Mouse (Mus musculus): Measurements from ENCODE around the gene Zfr.
A peak's percentile ranks its signal among the peaks of the same experiment; 100 is the strongest.

Gene Zfr

GRCm38 (mm10) chr15:12217849-12218248 lies 100.2 kb downstream of the Zfr start:
- DNase-seq: no peak

GRCm38 (mm10) chr15:12218583-12219382 lies 101.2 kb downstream of the Zfr start:
- DNase-seq: no peak

GRCm38 (mm10) chr15:12221131-12221530 lies 103.5 kb downstream of the Zfr start:
- no peak for DNase-seq

GRCm38 (mm10) chr15:12222564-12223302 lies 105.1 kb downstream of the Zfr start:
- DNase-seq: no peak

GRCm38 (mm10) chr15:12223393-12223792 lies 105.8 kb downstream of the Zfr start:
- no peak for DNase-seq

- no peak for DNase-seq
Observed at GRCm38 (mm10) chr15:12224239-12224638, 106.6 kb downstream of the Zfr start.

GRCm38 (mm10) chr15:12225062-12225461 lies 107.4 kb downstream of the Zfr start:
- no peak for DNase-seq

- DNase-seq: peak; percentile 42
Observed at GRCm38 (mm10) chr15:12226908-12227307, 109.3 kb downstream of the Zfr start.

GRCm38 (mm10) chr15:12227355-12227754 lies 109.7 kb downstream of the Zfr start:
- no peak for DNase-seq

GRCm38 (mm10) chr15:12229603-12230242 lies 112.1 kb downstream of the Zfr start:
- no peak for DNase-seq

- no peak for DNase-seq
Observed at GRCm38 (mm10) chr15:12230243-12230935, 112.8 kb downstream of the Zfr start.

GRCm38 (mm10) chr15:12231462-12231861 lies 113.8 kb downstream of the Zfr start:
- no peak for DNase-seq

- DNase-seq: no peak
Observed at GRCm38 (mm10) chr15:12232429-12232828, 114.8 kb downstream of the Zfr start.

GRCm38 (mm10) chr15:12233021-12233420 lies 115.4 kb downstream of the Zfr start:
- no peak for DNase-seq

Measured in kidney, adult 18-20 months (tissue).